Mouse (Mus musculus) bone marrow, adult 2 months (tissue): ENCODE results near the gene Ppl. TPM values are rescaled to one million over a fixed set of nuclear protein-coding genes. Genes with fewer than 3 reads are reported as not detected.

Experiments used
- H3K27ac ChIP-seq: fragments of 200-500 bp; 2 replicates; pipeline ENCODE4 v1.5.1; 2012; ENCODE audit warnings: low read depth, mild to moderate bottlenecking, control low read depth, inconsistent platforms, low read length; ENCODE audit not compliant: control insufficient read depth, poor library complexity, insufficient read depth
- H3K4me1 ChIP-seq: fragments of 200-500 bp; 2 replicates; pipeline ENCODE4 v1.6.1; 2011; ENCODE audit warnings: low read length; ENCODE audit not compliant: control insufficient read depth, insufficient read depth
- H3K4me3 ChIP-seq: fragments of 200-500 bp; replicated peaks from 2 replicates; pipeline ENCODE3; 2011; ENCODE audit warnings: mild to moderate bottlenecking, low read depth, low read length, control low read depth; ENCODE audit not compliant: control insufficient read depth
- CTCF ChIP-seq: fragments of 200-500 bp; IDR thresholded peaks from 2 replicates; pipeline ENCODE4 v1.5.1; 2011; ENCODE audit warnings: low read length, control low read depth; ENCODE audit not compliant: control insufficient read depth, insufficient read depth
- POLR2A ChIP-seq: fragments of 200-500 bp; IDR thresholded peaks from 2 replicates; pipeline ENCODE4 v1.6.1; 2011; ENCODE audit warnings: low read depth, mild to moderate bottlenecking, control low read depth, low read length, borderline replicate concordance; ENCODE audit not compliant: control insufficient read depth
- WGBS: fragments of 180-500 bp; shearing (Covaris S2); methylation state at CpG from one replicate; pipeline ENCODE4 v1.1.7; 2018; 5-methylcytosine and 5-hydroxymethylcytosine counted together
- polyA plus RNA-seq: library from polyadenylated mRNA; stranded (reverse); fragments of >200 nt; gene quantifications from 2 replicates; pipeline ENCODE4 v1.2.4, GENCODE M21; 2011; ENCODE audit warnings: low replicate concordance; ENCODE audit not compliant: missing spikeins, insufficient read depth, insufficient read length

The Ppl gene
- polyA plus RNA-seq, 1 experiment = 1.8 TPM

GRCm38 (mm10) chr16:5085196-5085595, 47.0 kb downstream of the Ppl start:
- no peak overlapping the region for H3K4me3 ChIP-seq
- WGBS = 35% methylated on average over 4 of the region's 4 CpGs
- no peaks in the 10 kb centered on the region for H3K4me1 ChIP-seq
- TF ChIP-seq CTCF (no peak), POLR2A (no peak)
- H3K27ac ChIP-seq = no peak overlapping the region

- no peak for TF ChIP-seq CTCF
- TF ChIP-seq POLR2A = no peak
- WGBS = 89% methylated on average over 5 of the region's 5 CpGs
- H3K27ac ChIP-seq = no peak overlapping the region
- H3K4me3 ChIP-seq = no peak overlapping the region
- H3K4me1 ChIP-seq = no peaks in the 10 kb centered on the region
Measured at GRCm38 (mm10) chr16:5074341-5074740, 57.9 kb downstream of the Ppl start.

DNA sequence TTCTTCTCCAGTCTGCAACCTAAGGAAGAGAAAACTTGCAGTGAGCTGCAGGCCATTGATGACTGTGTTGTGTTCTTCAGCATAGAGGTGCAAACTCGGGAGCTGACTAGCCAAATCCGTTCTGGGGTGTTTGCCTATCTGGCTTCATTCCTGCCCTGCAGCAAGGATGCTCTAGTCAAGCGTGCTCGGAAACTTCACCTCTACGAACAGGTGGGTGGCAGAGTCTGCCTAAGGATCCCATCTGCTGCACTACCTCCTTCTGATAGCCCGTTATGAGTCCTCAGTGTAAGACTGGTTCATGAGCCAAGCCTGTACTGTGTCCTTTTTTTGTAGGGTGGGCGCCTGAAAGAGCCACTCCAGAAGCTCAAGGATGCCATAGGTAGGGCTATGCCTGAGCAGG, 60.2 kb downstream of the Ppl start:
- TF ChIP-seq POLR2A (no peak), CTCF (no peak)
- WGBS = 87% methylated on average over 7 of the region's 7 CpGs
- no peaks in the 10 kb centered on the region for H3K4me1 ChIP-seq

GRCm38 (mm10) chr16:5070321-5070720, 61.9 kb downstream of the Ppl start:
- H3K4me1 ChIP-seq = no peaks in the 10 kb centered on the region
- no peak overlapping the region for H3K27ac ChIP-seq
- no peak for TF ChIP-seq CTCF
- TF ChIP-seq POLR2A = no peak
- 86% methylated on average over 3 of the region's 3 CpGs for WGBS
- H3K4me3 ChIP-seq = no peak overlapping the region

More for the DNA sequence above, 60.2 kb downstream of the Ppl start:
- no peak overlapping the region for H3K27ac ChIP-seq
- no peak overlapping the region for H3K4me3 ChIP-seq

GRCm38 (mm10) chr16:5063472-5063871, 68.7 kb downstream of the Ppl start:
- no peak for TF ChIP-seq POLR2A
- no peak for TF ChIP-seq CTCF
- WGBS = 62% methylated on average over 4 of the region's 4 CpGs
- Histone ChIP-seq H3K4me3 (no peak overlapping the region), H3K4me1 (no peaks in the 10 kb centered on the region), H3K27ac (no peak overlapping the region)

DNA sequence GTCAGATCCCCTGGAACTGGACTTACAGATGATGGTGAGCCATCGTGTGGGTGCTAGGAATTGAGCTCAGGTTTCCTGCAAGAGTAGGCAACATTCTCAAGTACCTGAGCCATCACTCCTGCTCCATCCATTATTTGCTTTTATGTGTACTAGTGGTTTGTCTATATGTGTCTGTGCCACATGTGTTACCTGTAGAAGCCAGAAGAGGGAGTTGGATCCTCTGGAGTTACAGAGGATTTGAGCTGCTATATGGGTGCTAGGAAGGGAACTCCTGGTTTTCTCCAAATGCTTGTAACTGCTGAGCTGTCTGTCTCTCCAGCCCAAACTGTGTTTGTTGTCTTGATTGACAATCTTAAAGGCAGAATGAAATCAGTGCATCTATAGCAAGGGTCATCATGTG, 74.1 kb downstream of the Ppl start:
- 81% methylated on average over 1 of the region's 1 CpGs for WGBS
- TF ChIP-seq CTCF (no peak), POLR2A (no peak)
- H3K4me3 ChIP-seq = no peak overlapping the region
- no peaks in the 10 kb centered on the region for H3K4me1 ChIP-seq
- H3K27ac ChIP-seq = no peak overlapping the region

- under 1% methylated on average over 78 of the region's 78 CpGs for WGBS
- Histone ChIP-seq H3K4me1 (peaks cover 1% of the 10 kb centered on the region), H3K27ac (peak overlapping the region; percentile 99), H3K4me3 (peak overlapping the region; percentile 80)
- no peak for TF ChIP-seq POLR2A
- no peak for TF ChIP-seq CTCF
Measured at GRCm38 (mm10) chr16:5050251-5051110, 81.7 kb downstream of the Ppl start.

GRCm38 (mm10) chr16:5049774-5050234, 82.4 kb downstream of the Ppl start, which contains the start of the genes Glyr1 and Ubn1:
Gene Glyr1, minus strand, starts transcription at chr16:5049863.
Gene Ubn1, plus strand, starts transcription at chr16:5050057.
- WGBS = under 1% methylated on average over 56 of the region's 56 CpGs
- H3K4me3 ChIP-seq = peak within 1 kb of the TSS; percentile 88
- H3K4me1 ChIP-seq = peaks cover 1% of the 10 kb centered on the region
- TF ChIP-seq CTCF (no peak; the same call in 1 of the 2 replicates), POLR2A (peak; percentile 93)
- H3K27ac ChIP-seq = peak within 1 kb of the TSS; percentile 99
